Mouse (Mus musculus) retina, embryonic 14.5 days (tissue): ENCODE data around the gene Hsd17b13.
"Not testable (repeated sequence)": the region's sequence is repeated elsewhere in the genome, so short reads cannot be mapped to it uniquely, and the experiment has no call there.

ENCODE experiments used
- DNase-seq: peaks from one replicate; pipeline ENCODE4 v3.0.0-alpha.2; 2015; ENCODE audit warnings: low spot score

Gene Hsd17b13

DNA sequence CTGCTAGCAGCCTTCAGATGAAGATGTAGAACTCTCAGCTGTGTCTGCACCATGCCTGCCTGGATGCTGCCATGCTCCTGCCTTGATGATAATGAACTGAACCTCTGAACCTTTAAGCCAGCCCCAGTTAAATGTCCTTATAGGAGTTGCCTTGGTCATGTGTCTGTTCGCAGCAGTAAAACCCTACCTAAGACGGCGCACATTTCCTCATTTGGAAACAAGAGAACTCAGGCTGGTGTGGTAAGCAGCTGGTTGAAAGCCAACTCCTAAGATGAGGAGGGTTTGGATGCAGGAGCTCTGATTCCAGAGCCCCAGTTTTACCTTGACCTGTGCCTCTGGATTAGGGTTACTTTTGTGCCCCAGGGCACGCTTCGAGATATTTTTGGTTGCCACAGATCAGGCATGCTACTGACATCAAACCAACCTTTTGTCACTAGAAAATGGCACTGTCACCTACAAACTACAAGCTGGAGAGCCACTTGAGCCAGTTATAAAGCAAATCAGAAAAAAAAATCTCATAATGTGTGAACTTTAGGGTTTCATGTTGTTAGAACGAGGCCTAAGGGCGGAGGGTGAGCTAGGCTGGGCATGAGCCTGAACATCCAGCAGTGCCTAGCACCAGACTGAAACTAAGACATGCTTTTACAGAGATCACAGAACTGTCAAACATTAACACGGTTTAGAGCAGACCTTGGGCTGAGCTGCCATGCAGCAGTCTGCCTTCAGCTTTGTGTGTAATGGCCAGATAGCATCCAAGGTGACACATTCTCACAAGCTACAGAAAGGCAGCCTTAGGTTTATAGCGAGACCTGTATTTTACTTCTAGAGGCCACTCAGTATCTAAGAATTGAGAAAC, 3.7 kb upstream of the Hsd17b13 start:
- no peak for DNase-seq

DNA sequence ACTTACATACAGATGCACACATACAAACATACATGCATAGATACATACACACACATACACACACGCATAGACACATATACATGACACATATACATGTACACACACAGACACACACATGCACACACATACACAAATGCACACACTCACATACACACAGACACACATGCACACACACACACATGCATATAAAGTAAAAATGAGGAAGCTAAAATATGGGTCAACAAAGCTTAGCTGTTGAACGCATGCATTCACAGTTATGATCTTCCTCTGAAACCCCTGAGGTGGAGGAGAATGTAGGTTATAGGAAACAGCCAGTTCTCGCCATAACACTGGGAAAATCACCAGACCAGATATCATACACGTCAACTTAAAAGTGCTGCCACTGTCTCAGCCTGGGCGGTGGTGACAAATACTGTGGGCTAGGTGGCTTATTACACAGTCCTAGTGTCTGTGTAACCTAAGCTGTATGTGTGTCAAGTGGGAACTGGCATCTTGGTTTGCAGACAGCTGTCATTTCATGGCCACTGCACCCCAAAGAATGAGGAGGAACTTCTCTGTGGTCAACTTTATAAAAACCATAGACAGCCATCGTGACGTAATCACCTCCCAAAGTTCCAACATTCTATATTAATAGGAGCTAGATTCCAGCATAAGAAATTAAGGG, 829 bp upstream of the Hsd17b13 start:
- DNase-seq, result no peak

DNA sequence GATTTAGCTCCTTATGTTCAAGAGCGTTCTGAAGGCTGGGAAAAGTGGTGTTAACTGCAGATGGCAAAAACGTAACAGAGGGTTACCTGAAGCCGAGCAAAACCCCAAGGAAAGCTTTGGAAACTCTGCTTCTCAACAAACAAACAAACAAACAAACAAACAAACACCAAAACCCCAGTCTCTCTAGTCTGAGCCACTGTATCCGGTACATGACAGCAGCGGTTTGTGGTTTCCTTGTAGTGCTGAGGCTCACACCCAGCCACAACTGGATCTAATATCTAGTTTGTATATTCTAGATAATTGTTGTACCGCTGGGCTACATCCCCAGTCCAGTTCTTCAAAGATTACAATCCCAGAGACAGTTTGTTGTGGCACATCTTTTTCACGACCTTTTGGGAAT, 1.5 kb downstream of the Hsd17b13 start:
- no peak for DNase-seq

DNA sequence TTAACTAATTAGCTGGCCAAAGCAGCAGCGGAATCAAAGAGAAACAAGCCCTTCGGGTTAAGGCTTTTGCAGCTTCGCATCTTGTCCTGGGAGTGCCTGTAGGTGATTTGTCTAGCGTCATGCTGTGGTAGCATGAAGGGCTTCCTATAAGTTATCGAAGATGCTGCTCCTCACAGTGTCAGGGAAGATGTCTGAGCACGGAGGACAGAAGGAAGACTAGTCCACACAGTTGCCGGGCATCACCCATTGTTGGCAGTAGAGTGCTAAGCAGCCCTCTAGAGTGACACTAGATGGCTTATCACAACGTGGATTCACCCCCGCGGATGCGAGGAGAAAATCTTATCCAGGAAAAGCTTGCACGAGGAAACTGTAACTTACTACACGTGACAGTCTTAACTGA, 4.4 kb downstream of the Hsd17b13 start:
- DNase-seq, result no peak

DNA sequence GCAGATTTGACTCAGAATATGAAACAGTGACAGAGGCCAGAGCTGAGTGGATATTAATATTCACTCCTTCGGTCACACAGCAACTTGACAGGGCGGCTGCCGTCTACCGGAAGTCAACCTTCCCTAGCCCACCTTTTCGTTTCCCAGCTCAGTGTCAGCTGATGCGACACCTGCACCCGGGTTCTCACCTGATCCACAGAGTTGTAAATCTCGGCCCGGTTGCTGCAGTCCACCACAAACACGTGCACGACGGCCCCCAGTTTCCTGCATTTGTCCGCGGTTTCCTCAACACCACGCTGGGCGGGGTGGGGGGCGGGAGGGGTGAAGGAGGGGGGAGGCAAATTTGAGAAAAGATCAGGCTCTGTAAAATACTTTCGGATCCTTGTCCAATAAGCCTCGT, 4.8 kb downstream of the Hsd17b13 start:
- DNase-seq, result no peak

DNA sequence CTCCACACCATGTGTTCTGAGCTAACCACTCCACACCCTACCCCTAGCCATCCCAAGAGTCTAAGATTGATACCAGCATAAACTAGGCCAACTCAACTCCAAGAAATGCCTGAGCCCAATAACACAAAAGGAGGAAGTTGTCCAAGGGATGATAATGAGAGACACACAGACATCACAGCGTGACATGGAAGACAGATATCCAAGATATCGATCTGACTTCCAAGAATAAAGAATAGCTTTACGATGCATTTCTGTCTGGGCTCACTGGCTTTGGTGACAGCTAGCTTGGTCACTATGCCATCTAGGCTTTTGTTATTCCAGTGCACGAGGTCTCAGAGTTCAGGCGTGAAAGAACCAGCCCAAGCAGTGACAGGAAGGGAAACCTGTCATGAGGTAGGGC, 6.2 kb downstream of the Hsd17b13 start:
- no peak for DNase-seq

DNA sequence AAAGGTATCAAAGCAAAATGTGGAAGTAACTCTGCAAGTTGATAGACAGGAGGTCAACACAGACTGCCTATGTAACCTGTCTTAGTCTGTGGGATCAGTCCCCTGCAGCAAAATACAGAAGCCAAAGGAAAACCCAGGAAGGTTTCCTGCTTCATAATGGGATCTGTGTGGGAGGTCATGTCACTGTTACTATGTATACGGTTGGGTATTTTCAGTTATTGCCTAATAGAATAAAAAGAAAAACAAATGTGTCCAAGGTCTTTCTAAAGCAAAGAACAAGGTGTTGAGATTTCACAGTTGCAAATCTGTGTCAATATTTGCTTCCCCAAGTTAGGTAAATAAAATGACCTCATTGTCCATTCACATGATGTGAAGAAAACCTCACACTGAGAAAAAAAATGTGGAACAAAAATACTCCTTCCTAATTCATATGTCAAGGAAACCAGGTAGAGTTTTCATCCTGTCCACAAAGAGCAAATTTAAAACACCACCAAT, 14.2 kb downstream of the Hsd17b13 start:
- DNase-seq, result no peak

DNA sequence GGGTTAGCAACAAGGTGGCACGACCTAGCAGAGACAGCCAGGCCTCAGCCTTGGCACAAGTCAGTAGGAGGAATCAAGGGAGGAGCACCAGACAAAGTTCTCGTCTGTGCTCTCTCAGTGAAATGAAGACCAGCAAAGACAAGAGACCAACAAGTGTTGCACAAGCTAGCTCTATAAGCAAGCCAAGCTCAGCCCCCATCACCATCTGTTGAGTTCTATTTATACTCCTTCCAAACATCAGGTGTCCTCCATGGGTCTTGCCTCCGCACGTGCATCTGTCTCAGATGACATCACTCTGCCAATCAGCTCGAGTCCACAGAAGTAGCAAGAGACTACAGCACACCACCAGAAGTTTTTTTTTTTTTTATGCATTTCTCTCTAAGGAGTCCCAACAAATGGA, 22.6 kb downstream of the Hsd17b13 start:
- no peak for DNase-seq

DNA sequence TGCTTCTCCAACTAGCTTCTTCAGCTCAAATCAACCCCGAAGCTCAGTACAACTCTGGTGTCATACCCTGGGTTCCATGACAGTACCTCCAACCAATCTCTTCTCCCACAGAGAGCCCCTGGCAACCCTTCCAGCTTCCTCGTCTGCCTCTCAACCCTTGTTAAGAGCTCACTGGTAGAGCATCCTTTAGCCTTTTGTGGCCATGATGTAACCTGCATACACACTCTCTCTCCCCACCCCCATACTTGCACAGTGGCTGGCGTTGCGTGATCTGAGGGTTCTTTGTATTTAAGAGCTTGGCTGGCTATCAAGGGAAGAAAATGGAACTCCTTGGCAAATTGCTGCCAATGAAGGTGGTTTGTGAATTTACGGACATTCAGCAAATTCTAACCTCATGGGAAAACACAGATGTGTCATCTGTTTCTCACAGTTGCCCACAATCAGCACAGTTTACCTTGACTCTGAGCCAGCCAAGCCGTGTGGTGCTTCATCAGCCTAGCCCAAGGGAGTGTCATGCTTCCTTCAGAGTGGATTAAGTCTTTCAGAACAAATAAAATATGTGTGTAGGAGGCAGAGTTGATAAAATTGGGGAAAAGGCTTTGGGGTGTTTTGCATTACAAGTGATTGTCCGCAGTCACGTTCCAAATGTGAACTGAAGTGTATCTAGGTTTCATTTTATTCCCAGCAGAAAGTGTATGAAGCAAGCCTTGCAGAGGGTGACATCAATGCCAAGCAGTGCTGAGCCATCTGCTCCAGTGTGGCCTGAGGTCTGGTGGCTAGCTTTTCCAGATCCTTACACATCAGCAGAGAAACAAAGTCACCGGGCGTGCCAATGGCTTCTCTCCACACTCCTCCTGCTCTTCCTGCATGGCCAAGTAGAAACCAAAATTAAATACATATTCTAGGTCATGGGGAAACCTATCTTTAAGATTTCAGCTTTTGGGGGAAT, 23.8 kb downstream of the Hsd17b13 start:
- DNase-seq, result no peak

DNA sequence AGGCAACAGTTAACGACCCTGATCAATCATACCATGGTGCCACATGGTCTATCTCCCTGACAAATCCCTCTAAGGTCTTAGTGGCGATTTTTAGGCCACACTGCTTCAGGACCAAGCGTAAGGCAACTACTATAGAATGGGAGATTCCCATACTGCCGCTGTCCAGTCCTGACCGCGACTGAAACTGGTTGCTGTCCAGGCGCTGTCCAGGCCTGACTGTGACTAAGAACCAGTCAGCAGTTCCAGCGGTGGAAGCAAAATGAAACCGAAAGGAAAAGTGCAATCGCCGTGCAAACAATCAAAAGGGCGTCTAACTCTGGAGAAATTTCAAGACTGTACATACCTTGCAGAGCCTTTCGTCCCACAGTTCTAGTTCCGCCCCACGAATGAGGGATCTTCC, 27.1 kb downstream of the Hsd17b13 start:
- not testable (repeated sequence) for DNase-seq

DNA sequence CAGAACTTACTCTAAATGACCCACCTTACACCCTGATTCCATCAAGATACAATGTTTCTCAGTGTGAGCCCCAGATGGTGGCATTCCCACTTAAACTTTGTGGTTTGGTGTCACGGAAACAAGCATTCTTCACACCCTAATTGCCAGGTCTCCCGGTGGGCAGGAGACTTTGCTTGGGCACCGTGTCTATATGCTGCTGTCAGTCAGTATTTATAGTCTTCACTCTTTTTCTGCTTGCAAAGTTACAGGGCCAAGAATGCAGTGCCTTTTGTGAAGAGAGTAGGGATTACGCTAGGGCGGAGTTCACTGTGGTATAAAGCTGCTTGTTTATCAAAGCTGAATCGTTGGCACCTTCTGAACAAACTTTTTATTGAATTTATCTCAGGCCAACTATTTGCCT, 34.0 kb downstream of the Hsd17b13 start:
- no peak for DNase-seq

DNA sequence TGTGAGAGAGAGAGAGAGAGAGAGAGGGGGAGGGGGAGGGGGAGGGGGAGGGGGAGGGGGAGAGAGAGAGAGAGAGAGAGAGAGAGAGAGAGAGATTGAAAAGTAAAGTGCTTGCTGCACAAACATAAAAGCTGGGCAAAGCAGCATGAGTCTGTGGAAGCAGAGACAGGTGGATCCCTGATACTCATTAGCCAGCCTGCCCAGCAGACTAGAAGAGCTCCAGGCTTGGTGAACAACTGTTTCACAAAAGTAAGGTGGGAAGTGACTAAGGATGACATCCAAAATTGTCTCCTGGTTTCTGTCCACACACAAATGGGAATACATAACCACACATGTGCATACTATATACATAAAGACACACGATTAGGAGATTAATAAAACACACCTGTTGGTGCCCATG, 37.4 kb downstream of the Hsd17b13 start:
- DNase-seq, result peak; percentile 53

DNA sequence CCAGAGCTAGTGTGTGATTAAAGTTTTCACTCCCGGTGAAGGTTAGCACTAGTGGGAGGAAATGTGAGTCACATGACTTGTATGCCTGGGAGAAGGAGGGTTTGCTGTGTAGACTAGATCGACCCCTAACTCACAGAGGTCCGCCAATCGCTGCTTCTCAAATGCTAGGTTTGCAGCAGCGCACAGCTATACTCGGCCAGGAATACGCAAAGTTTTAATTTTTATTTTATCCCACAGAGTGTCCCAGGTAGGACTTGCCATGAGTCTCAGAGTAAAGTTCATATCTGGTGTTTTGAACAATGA, 37.9 kb downstream of the Hsd17b13 start:
- DNase-seq, result no peak

DNA sequence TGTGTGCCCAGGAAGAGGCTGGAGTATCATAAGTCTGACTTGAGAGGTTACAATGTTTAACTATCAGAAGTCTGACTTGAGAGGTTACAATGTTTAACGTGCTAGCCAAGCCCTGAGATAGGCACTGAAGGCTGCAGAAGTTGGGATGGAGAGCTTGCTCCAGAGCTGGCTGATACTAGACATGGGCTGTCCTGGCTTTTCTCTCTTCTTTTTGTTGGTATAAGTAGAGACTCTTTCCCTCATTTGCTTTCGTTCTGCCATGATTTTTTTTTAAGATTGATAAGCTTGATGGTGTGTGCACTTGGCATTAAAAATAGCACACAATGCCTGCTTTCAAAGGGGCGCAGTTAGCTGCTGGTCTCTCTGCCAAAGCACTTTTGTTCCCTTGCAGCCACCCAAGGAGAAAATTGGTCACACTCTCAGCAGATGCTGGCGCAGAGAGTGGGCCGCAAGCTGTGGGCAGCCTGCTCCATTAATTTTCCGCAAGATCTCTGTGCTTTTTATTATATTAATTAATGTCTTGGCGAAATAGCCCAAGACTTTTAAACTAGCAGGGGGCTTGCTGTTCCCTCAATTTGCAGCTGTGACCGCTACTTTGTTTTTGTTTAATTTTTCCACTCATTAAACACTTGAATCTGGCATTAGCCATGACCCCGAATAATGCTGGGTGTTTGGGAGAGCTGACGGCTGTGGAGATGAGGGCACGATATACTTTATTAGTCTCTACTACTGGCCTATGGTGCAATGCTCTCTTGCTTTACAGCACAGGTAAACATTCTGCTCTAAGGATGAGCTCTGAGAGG, 38.5 kb downstream of the Hsd17b13 start:
- peak; percentile 82 for DNase-seq

DNA sequence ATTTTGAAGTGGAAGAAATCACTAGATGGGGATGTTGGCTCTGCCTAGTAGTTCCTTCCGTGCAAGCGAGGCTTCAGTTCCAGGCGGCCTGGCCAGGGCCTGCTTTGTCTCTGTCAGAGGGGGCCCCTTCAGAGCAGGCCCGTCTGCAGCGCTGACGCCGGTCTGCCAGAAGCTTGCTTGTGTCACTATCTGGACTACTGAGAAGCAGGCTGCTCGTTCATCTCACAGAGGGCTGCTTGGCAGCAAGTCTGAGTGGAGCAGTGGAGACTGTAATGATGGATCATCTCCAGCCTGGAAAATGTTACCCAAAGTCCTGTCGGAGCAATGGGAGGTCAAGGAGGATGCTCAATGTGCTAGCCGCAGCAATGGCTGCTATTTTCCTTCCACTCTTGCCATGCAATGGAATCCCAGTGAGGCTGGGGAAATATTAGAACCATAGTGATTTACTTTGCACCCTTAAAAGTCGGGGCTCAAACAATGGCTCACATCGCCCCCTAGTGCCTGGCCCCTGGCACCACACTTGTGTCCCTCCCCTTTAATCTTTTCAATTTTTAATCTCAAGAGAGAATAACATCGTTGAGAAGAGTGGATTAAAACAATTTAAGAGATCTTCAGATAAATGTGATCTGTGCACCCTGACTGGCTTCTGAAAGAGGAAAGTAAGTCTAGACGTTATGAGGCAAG, 40.2 kb downstream of the Hsd17b13 start:
- peak; percentile 77 for DNase-seq

DNA sequence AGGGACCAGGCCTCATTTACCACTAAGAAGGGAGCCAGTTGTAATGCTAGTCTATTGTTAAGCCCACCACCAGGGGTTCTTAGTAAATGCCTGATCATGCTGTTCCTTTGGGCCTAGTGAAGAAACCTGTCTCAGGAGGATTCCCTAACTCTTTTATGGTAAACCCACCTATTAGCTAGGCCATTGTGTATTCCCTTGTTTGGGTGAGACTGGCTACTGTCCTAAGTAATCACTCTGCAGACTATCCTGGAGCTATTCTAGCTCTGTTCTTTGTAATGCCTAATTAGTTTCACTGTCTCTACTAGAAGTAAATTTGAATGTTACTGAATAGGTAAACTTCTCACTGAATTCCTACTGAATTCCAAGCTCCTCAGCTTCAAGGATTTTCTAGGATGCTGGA, 45.3 kb downstream of the Hsd17b13 start:
- DNase-seq, result not testable (repeated sequence)

DNA sequence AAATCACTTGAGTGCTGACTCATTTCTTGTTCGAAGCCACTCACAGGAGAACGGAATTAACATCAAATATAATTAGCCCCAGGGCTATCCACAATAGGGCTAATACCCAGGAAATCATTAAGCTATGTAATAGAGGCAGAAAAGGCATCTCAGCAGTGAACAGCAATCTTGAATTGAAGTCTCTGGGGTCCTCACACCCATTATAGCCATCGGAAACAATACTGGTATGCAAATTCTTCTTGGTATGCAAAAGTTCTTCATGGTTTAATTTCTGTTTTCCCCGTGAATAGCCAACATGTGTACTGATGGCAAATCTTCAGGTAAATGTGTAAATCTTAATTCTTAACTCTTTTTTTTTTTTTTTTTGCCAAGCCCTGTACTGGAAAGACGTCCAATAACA, 46.7 kb downstream of the Hsd17b13 start:
- no peak for DNase-seq

DNA sequence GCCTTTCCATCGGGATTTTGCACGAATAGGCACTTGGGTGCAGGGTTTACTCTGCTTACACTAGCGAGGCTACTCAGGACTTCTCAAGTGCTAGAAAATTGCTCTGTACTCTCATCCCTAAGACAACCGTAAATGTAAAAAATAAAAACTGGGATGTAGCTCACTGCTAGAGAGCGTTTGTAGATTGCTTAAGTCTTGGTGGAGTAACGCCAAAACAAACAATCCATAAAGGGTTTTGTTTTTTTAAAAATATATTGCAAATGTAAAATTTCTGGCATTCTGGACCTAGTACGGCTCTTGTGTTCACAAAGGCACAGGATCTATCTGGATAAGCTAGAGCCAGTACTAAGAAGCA, 49.0 kb downstream of the Hsd17b13 start:
- DNase-seq, result no peak

DNA sequence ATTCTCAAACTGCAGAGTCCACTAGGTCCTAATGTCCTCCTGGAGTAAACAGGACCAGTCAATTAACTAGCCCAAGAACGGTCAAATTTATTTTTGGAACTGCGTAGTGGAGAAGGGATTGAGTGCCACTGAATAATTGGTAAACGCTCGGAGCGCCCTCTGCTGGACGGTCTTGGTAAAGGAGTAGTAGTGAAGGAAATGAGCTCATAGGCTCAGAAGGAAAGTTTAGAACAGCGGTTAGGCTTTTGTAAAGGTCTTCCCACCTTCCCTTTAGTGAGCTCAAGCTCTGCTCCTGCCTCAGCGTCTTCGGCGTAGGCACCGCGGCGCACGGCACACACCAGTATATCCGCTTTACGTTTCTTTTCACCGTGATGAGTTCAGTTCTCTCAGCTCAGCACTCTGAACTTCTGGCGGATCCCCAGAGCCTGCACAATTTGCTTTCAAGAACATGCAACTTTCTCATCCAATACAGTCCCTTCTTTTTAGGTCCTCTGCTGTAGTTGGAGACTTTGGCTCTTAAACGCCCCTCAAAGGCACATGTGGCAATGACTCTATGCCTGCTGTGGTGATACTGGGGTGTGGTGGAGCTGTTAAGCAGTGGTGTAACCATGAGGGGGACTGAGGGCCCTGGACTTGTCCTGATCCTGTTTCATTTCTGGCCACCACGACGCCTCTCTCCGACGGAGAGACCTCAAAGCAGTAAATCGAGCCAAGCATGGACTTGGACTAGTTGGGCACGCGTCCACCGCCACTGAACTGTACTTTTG, 49.6 kb downstream of the Hsd17b13 start:
- peak; percentile 98 for DNase-seq

DNA sequence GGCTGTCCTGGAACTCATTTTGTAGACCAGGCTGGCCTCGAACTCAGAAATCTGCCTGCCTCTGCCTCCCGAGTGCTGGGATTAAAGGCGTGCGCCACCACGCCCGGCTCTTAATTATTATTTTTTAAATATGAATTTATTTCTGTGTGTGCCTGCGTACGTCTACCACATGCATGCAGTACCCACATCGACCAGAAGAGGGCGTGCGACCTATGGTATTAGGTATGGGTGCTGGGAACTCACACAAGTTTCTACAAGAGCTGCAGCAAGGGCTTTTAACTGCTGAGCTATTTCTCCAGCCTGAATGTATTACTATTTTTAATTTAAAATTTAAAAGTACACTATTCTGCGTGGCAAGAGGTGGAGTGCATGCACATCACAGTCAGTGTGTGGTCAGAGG, 50.8 kb downstream of the Hsd17b13 start:
- peak; percentile 57 for DNase-seq
